ENCODE assay signal across 10 mouse cellular contexts in the genomic region with DNA sequence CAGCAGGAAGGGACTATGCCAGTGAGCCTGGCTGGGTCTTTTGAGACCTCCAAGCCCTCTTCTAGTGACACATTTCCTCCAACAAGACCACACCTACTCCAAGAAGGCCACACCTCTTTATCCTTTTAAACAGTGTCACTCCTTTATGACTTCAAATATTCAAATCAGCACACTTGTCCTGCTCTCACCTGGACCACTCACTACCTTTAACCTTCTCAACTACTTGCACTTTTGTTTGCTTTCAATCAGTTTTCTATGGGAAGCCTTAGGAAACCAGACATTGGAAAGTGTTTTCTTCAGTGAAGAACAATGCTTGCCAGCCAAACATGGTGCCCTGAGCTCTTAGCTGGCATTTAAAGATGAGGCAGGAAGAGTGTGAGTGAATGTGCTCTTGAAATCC. TPM values are rescaled to one million over a fixed set of nuclear protein-coding genes. Genes with fewer than 3 reads are reported as not detected.
DNase-seq lines count a peak whose midpoint lies in the region; ATAC-seq and TF ChIP-seq lines count a peak whose summit lies in the region.
"Had no signal": no experiment of that assay in that cellular context is flagged by ENCODE, and none has a peak within 500 bp of the region (broad histone marks: within the 10 kb centered on the region; RNA-seq: fewer than 3 reads in every experiment).

Gene Skp2, minus strand, starts transcription at position 101 of the 400 bp plus-strand sequence.

- no peak for ATAC-seq in lung, embryonic 14.5 days (ENCODE audit: insufficient read depth)
- ATAC-seq in embryonic facial prominence, embryonic 13.5 days (ENCODE audit: insufficient number of reproducible peaks, insufficient read depth, low FRiP score, low TSS enrichment, low read depth) = no peak
- ATAC-seq in hindbrain, embryonic 16.5 days = no peak
- ATAC-seq in midbrain, embryonic 15.5 days (replicated peaks) = no peak

- no peak within 1 kb of the TSS for H3K4me3 ChIP-seq in lung, embryonic 14.5 days (ENCODE audit: low read depth, low read length)
- no peak within 1 kb of the TSS for H3K4me3 ChIP-seq in embryonic facial prominence, embryonic 13.5 days
- no peak within 1 kb of the TSS for H3K4me3 ChIP-seq in hindbrain, embryonic 16.5 days (ENCODE audit: low read length)
- no peak within 1 kb of the TSS for H3K4me3 ChIP-seq in midbrain, embryonic 15.5 days

- no peak for TF ChIP-seq CTCF in lung, embryonic 14.5 days (IDR thresholded peaks at IDR 0.05; ENCODE audit: low read depth)

- DNase-seq in lung, embryonic 14.5 days = no peak
- DNase-seq in lung, postnatal 4 days = no peak
- DNase-seq in right cerebral cortex, postnatal 14 days = no peak
- DNase-seq in cerebellum, postnatal 14 days = no peak
- no peak for DNase-seq in kidney, postnatal 14 days
- DNase-seq: embryo, embryonic 11 days; kidney, adult 11 months had no signal

- no peaks in the 10 kb centered on the region for H3K27me3 ChIP-seq in lung, embryonic 14.5 days (ENCODE audit: insufficient read depth, low read length)
- no peaks in the 10 kb centered on the region for H3K27me3 ChIP-seq in embryonic facial prominence, embryonic 13.5 days
- no peaks in the 10 kb centered on the region for H3K27me3 ChIP-seq in hindbrain, embryonic 16.5 days (replicated peaks; ENCODE audit: control insufficient read depth, insufficient read depth, low read length)
- H3K27me3 ChIP-seq in midbrain, embryonic 15.5 days (replicated peaks) = no peaks in the 10 kb centered on the region

- no peaks in the 10 kb centered on the region for H3K9me3 ChIP-seq in lung, embryonic 14.5 days (ENCODE audit: low read depth, low read length)
- H3K9me3 ChIP-seq in embryonic facial prominence, embryonic 13.5 days = no peaks in the 10 kb centered on the region
- H3K9me3 ChIP-seq in hindbrain, embryonic 16.5 days (ENCODE audit: control insufficient read depth, low read length) = no peaks in the 10 kb centered on the region
- H3K9me3 ChIP-seq in midbrain, embryonic 15.5 days = no peaks in the 10 kb centered on the region

- H3K27ac ChIP-seq in lung, embryonic 14.5 days (ENCODE audit: low read depth) = no peak within 1 kb of the TSS
- no peak within 1 kb of the TSS for H3K27ac ChIP-seq in embryonic facial prominence, embryonic 13.5 days
- no peak within 1 kb of the TSS for H3K27ac ChIP-seq in hindbrain, embryonic 16.5 days (ENCODE audit: low read depth, low read length)
- H3K27ac ChIP-seq in midbrain, embryonic 15.5 days = no peak within 1 kb of the TSS

- no peak within 1 kb of the TSS for H3K4me2 ChIP-seq in lung, embryonic 14.5 days
- no peak within 1 kb of the TSS for H3K4me2 ChIP-seq in embryonic facial prominence, embryonic 13.5 days
- H3K4me2 ChIP-seq in hindbrain, embryonic 16.5 days (ENCODE audit: low read length) = no peak within 1 kb of the TSS
- no peak within 1 kb of the TSS for H3K4me2 ChIP-seq in midbrain, embryonic 15.5 days

- peaks cover 31% of the 10 kb centered on the region for H3K36me3 ChIP-seq in lung, embryonic 14.5 days (ENCODE audit: insufficient read depth)
- H3K36me3 ChIP-seq in embryonic facial prominence, embryonic 13.5 days = peaks cover 36% of the 10 kb centered on the region
- peaks cover 19% of the 10 kb centered on the region; the same call in 1 of the 2 replicates for H3K36me3 ChIP-seq in hindbrain, embryonic 16.5 days (ENCODE audit: control insufficient read depth, insufficient read depth, low read length)
- peaks cover 35% of the 10 kb centered on the region; the same call in 1 of the 2 replicates for H3K36me3 ChIP-seq in midbrain, embryonic 15.5 days (replicated peaks)

- no peaks in the 10 kb centered on the region for H3K4me1 ChIP-seq in lung, embryonic 14.5 days (ENCODE audit: insufficient read depth)
- no peaks in the 10 kb centered on the region for H3K4me1 ChIP-seq in embryonic facial prominence, embryonic 13.5 days
- no peaks in the 10 kb centered on the region for H3K4me1 ChIP-seq in hindbrain, embryonic 16.5 days (ENCODE audit: control insufficient read depth, insufficient read depth, low read depth, low read length)
- no peaks in the 10 kb centered on the region for H3K4me1 ChIP-seq in midbrain, embryonic 15.5 days

- H3K9ac ChIP-seq in lung, embryonic 14.5 days = no peak within 1 kb of the TSS
- H3K9ac ChIP-seq in embryonic facial prominence, embryonic 13.5 days = no peak within 1 kb of the TSS
- H3K9ac ChIP-seq in hindbrain, embryonic 16.5 days (ENCODE audit: low read depth, low read length) = no peak within 1 kb of the TSS
- no peak within 1 kb of the TSS for H3K9ac ChIP-seq in midbrain, embryonic 15.5 days

RNA-seq across cellular contexts. Expression of gene Skp2, which starts in this region (rescaled TPM):
- polyA plus RNA-seq in lung, embryonic 14.5 days (2014; fragmentation: Nextera tagmentation; extraction: Ambion mirVana) = 102 and 106 TPM in 2 replicates
- 90.3 and 96.8 TPM in 2 replicates for polyA plus RNA-seq in embryonic facial prominence, embryonic 13.5 days (2015; fragmentation: Nextera tagmentation; extraction: Ambion mirVana)
- 17.9 and 19.2 TPM in 2 replicates for polyA plus RNA-seq in hindbrain, embryonic 16.5 days (2015; fragmentation: Nextera tagmentation; extraction: Ambion mirVana)
- polyA plus RNA-seq in midbrain, embryonic 15.5 days (2015; fragmentation: Nextera tagmentation; extraction: Ambion mirVana) = 19.7 and 21.5 TPM in 2 replicates
